In the genomic region with DNA sequence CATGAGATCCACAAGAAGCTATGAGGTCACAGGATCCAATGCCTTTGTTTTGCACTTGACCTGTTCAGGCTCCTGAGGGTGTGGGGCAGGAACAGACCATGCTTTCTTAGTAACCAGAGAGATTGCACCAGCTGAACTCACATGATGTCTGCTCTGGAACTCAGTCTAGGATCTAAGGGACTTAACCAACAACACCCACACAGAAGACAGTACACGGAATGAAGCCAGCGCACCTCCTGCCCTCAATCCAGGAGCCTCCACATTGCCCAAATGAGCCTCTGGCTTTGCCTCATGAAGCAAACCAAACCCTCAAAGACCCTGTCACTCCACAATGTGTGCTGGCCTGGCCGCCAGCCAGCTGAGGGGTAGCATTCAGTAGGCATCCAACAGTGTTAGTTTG, we compare ENCODE assay signal across 16 mouse cellular contexts. TPM values are rescaled to one million over a fixed set of nuclear protein-coding genes. Genes with fewer than 3 reads are reported as not detected.
"Had no signal": no experiment of that assay in that cellular context is flagged by ENCODE, and none has a peak within 500 bp of the region (broad histone marks: within the 10 kb centered on the region; RNA-seq: fewer than 3 reads in every experiment).

No protein-coding gene starts in this region.

- DNase-seq: retina, postnatal 1 day; right cerebral cortex, adult 18-20 months; right cerebral cortex, postnatal 14 days; right cerebral cortex, postnatal 25 days; right cerebral cortex, postnatal 4 days; spleen, adult 18-20 months; thymus, adult 18-20 months; thymus, adult 2 months; thymus, postnatal 14 days; thymus, postnatal 25 days; thymus, postnatal 36 days; thymus, postnatal 4 days had no signal

RNA-seq across cellular contexts. Expression of a gene that starts 4.8 kb away (rescaled TPM):
- polyA plus RNA-seq: neural tube, embryonic 13.5 days; neural tube, embryonic 14.5 days; spleen, adult 2 months had no signal

RNA-seq across cellular contexts. Expression of a gene that starts 18.8 kb away (rescaled TPM):
- polyA plus RNA-seq: spleen, adult 2 months had no signal

RNA-seq across cellular contexts. Expression of a gene that starts 34.4 kb away (rescaled TPM):
- polyA plus RNA-seq: spleen, adult 2 months; testis, adult 2 months had no signal
